Mouse (Mus musculus): ENCODE measurements at regions not wholly inside any gene's neighbourhood (a gene's known extent, or its start where the extent isn't known, plus 50 kb on each side); places are given as distances from the start of the nearest gene placed in this dataset.
"Not testable (repeated sequence)": the region's sequence is repeated elsewhere in the genome, so short reads cannot be mapped to it uniquely, and the experiment has no call there.

DNA sequence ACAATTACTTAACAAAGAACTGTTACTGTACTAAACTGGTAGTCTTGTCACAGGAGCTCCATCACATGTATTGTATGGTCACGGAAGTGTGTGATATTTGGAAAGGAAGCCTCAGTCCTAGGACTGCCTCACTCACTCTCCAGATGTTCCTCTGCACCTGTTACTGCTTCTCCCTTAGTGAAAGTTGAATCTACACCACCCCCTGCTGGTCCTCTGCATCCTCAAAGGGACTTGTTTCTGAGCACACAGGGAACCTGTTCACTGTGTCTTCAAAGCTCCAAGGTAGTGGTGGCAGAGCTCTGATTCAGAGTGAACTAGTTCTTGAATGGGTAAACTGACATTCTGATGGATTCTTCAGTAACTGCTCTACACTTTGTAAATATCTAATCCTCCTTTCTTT lies 391.7 kb upstream of the Zfp386 start:
- no peak for DNase-seq (ENCODE audit: extremely low read depth, low read depth, low spot score)
- no peaks in the 10 kb centered on the region for H3K36me3 ChIP-seq (ENCODE audit: control insufficient read depth, insufficient read depth, low read length)
- H3K4me3 ChIP-seq (ENCODE audit: insufficient read depth, low read depth, low read length), result no peak overlapping the region
- H3K27me3 ChIP-seq (ENCODE audit: control insufficient read depth, insufficient read depth, low read length), result no peaks in the 10 kb centered on the region
- 63% methylated on average over 1 of the region's 1 CpGs for WGBS
- no peak overlapping the region for H3K9ac ChIP-seq (ENCODE audit: low read depth, low read length)
- H3K4me1 ChIP-seq (ENCODE audit: control insufficient read depth, insufficient read depth, low read length), result no peaks in the 10 kb centered on the region
- no peak overlapping the region for H3K27ac ChIP-seq (replicated peaks; ENCODE audit: insufficient read depth, low read depth, low read length)
- no peaks in the 10 kb centered on the region for H3K79me2 ChIP-seq (ENCODE audit: control insufficient read depth, insufficient read depth, low read length)
- TF ChIP-seq CTCF (IDR thresholded peaks at IDR 0.05; ENCODE audit: low read depth, low read length) (no peak), POLR2A (IDR thresholded peaks at IDR 0.05; ENCODE audit: extremely low read depth, insufficient read depth, low read length) (no peak)

GRCm38 (mm10) chr12:115664081-115664480 lies 383.4 kb upstream of the Zfp386 start:
- not testable (repeated sequence) for H3K4me1 ChIP-seq (ENCODE audit: control insufficient read depth, insufficient read depth, low read length); H3K36me3 ChIP-seq (ENCODE audit: control insufficient read depth, insufficient read depth, low read length); H3K27ac ChIP-seq (replicated peaks; ENCODE audit: insufficient read depth, low read depth, low read length); H3K9ac ChIP-seq (ENCODE audit: low read depth, low read length); DNase-seq (ENCODE audit: extremely low read depth, low read depth, low spot score); H3K4me3 ChIP-seq (ENCODE audit: insufficient read depth, low read depth, low read length); H3K27me3 ChIP-seq (ENCODE audit: control insufficient read depth, insufficient read depth, low read length); H3K79me2 ChIP-seq (ENCODE audit: control insufficient read depth, insufficient read depth, low read length)

GRCm38 (mm10) chr12:115671683-115672082 lies 375.8 kb upstream of the Zfp386 start:
- 54% methylated on average over 3 of the region's 3 CpGs for WGBS
- H3K79me2 ChIP-seq (ENCODE audit: control insufficient read depth, insufficient read depth, low read length); H3K9ac ChIP-seq (ENCODE audit: low read depth, low read length); H3K27me3 ChIP-seq (ENCODE audit: control insufficient read depth, insufficient read depth, low read length); DNase-seq (ENCODE audit: extremely low read depth, low read depth, low spot score); H3K27ac ChIP-seq (replicated peaks; ENCODE audit: insufficient read depth, low read depth, low read length); H3K36me3 ChIP-seq (ENCODE audit: control insufficient read depth, insufficient read depth, low read length); H3K4me3 ChIP-seq (ENCODE audit: insufficient read depth, low read depth, low read length); H3K4me1 ChIP-seq (ENCODE audit: control insufficient read depth, insufficient read depth, low read length): not testable (repeated sequence)

DNA sequence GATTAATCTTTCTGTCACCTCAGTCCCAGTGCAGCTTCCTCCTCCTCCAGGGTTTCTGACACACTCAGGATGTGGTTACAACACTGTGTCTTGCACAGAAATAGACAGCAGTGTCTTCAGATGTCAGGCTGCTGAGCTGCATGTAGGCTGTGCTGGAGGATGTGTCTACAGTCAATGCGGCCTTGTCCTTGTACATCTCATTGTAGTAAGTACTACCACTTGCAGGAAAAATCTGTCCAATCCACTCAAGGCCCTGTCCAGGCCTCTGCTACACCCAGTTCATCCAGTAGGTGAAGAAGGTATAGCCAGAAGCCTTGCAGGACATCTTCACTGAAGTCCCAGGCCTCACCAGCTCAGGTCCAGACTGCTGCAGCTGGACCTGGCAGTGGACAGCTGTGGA lies 355.7 kb upstream of the Zfp386 start:
- WGBS, result 68% methylated on average over 1 of the region's 1 CpGs
- Histone ChIP-seq H3K9ac (ENCODE audit: low read depth, low read length) (no peak overlapping the region), H3K36me3 (ENCODE audit: control insufficient read depth, insufficient read depth, low read length) (no peaks in the 10 kb centered on the region), H3K4me1 (ENCODE audit: control insufficient read depth, insufficient read depth, low read length) (no peaks in the 10 kb centered on the region), H3K4me3 (ENCODE audit: insufficient read depth, low read depth, low read length) (no peak overlapping the region), H3K27me3 (ENCODE audit: control insufficient read depth, insufficient read depth, low read length) (no peaks in the 10 kb centered on the region), H3K79me2 (ENCODE audit: control insufficient read depth, insufficient read depth, low read length) (no peaks in the 10 kb centered on the region), H3K27ac (replicated peaks; ENCODE audit: insufficient read depth, low read depth, low read length) (no peak overlapping the region)
- DNase-seq (ENCODE audit: extremely low read depth, low read depth, low spot score), result no peak
- TF ChIP-seq CTCF (IDR thresholded peaks at IDR 0.05; ENCODE audit: low read depth, low read length) (no peak), POLR2A (IDR thresholded peaks at IDR 0.05; ENCODE audit: extremely low read depth, insufficient read depth, low read length) (no peak)

GRCm38 (mm10) chr12:115709813-115710212 lies 337.7 kb upstream of the Zfp386 start:
- H3K4me3 ChIP-seq (ENCODE audit: insufficient read depth, low read depth, low read length); H3K27me3 ChIP-seq (ENCODE audit: control insufficient read depth, insufficient read depth, low read length); DNase-seq (ENCODE audit: extremely low read depth, low read depth, low spot score); H3K27ac ChIP-seq (replicated peaks; ENCODE audit: insufficient read depth, low read depth, low read length); H3K4me1 ChIP-seq (ENCODE audit: control insufficient read depth, insufficient read depth, low read length); H3K36me3 ChIP-seq (ENCODE audit: control insufficient read depth, insufficient read depth, low read length); H3K9ac ChIP-seq (ENCODE audit: low read depth, low read length); H3K79me2 ChIP-seq (ENCODE audit: control insufficient read depth, insufficient read depth, low read length): not testable (repeated sequence)
- 37% methylated on average over 1 of the region's 1 CpGs for WGBS

- not testable (repeated sequence) for DNase-seq (ENCODE audit: extremely low read depth, low read depth, low spot score); H3K36me3 ChIP-seq (ENCODE audit: control insufficient read depth, insufficient read depth, low read length); H3K4me1 ChIP-seq (ENCODE audit: control insufficient read depth, insufficient read depth, low read length); H3K79me2 ChIP-seq (ENCODE audit: control insufficient read depth, insufficient read depth, low read length); H3K27me3 ChIP-seq (ENCODE audit: control insufficient read depth, insufficient read depth, low read length); H3K9ac ChIP-seq (ENCODE audit: low read depth, low read length); H3K27ac ChIP-seq (replicated peaks; ENCODE audit: insufficient read depth, low read depth, low read length); H3K4me3 ChIP-seq (ENCODE audit: insufficient read depth, low read depth, low read length)
- 59% methylated on average over 4 of the region's 6 CpGs for WGBS
Measured at GRCm38 (mm10) chr12:115742039-115742438, 305.5 kb upstream of the Zfp386 start.

- not testable (repeated sequence) for DNase-seq (ENCODE audit: extremely low read depth, low read depth, low spot score); H3K4me1 ChIP-seq (ENCODE audit: control insufficient read depth, insufficient read depth, low read length); H3K4me3 ChIP-seq (ENCODE audit: insufficient read depth, low read depth, low read length); H3K27ac ChIP-seq (replicated peaks; ENCODE audit: insufficient read depth, low read depth, low read length); H3K36me3 ChIP-seq (ENCODE audit: control insufficient read depth, insufficient read depth, low read length); H3K79me2 ChIP-seq (ENCODE audit: control insufficient read depth, insufficient read depth, low read length); H3K9ac ChIP-seq (ENCODE audit: low read depth, low read length); H3K27me3 ChIP-seq (ENCODE audit: control insufficient read depth, insufficient read depth, low read length)
- 47% methylated on average over 3 of the region's 3 CpGs for WGBS
Measured at GRCm38 (mm10) chr12:115749586-115749985, 297.9 kb upstream of the Zfp386 start.

GRCm38 (mm10) chr12:115753135-115753534 lies 294.4 kb upstream of the Zfp386 start:
- H3K36me3 ChIP-seq (ENCODE audit: control insufficient read depth, insufficient read depth, low read length); H3K4me3 ChIP-seq (ENCODE audit: insufficient read depth, low read depth, low read length); H3K9ac ChIP-seq (ENCODE audit: low read depth, low read length); H3K79me2 ChIP-seq (ENCODE audit: control insufficient read depth, insufficient read depth, low read length); DNase-seq (ENCODE audit: extremely low read depth, low read depth, low spot score); H3K27ac ChIP-seq (replicated peaks; ENCODE audit: insufficient read depth, low read depth, low read length); H3K27me3 ChIP-seq (ENCODE audit: control insufficient read depth, insufficient read depth, low read length); H3K4me1 ChIP-seq (ENCODE audit: control insufficient read depth, insufficient read depth, low read length): not testable (repeated sequence)
- 68% methylated on average over 1 of the region's 1 CpGs for WGBS

DNA sequence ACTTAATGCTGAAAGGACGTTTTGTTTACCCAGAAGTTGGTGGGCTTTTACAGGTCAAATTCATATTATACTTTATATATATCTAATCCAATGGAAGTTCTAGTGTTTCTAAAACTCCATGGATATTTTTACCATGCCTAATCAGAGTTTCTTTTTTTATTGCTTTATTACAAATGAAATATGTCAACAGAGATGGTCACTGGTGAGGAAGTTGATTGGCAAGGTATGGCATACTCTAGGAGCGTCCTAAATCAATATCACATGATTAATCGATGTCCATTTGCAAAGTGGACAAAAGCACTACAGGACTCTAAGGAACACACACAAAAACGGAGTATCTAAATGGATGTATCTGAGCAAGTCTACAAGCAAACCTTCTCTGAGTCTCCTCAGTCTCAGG lies 290.0 kb upstream of the Zfp386 start:
- H3K4me1 ChIP-seq (ENCODE audit: control insufficient read depth, insufficient read depth, low read length); H3K36me3 ChIP-seq (ENCODE audit: control insufficient read depth, insufficient read depth, low read length); H3K79me2 ChIP-seq (ENCODE audit: control insufficient read depth, insufficient read depth, low read length); DNase-seq (ENCODE audit: extremely low read depth, low read depth, low spot score); H3K9ac ChIP-seq (ENCODE audit: low read depth, low read length); H3K27ac ChIP-seq (replicated peaks; ENCODE audit: insufficient read depth, low read depth, low read length); H3K27me3 ChIP-seq (ENCODE audit: control insufficient read depth, insufficient read depth, low read length); H3K4me3 ChIP-seq (ENCODE audit: insufficient read depth, low read depth, low read length): not testable (repeated sequence)
- 52% methylated on average over 4 of the region's 4 CpGs for WGBS
